Mouse (Mus musculus) urinary bladder, adult 18-20 months (tissue): ENCODE results near the gene Rps19.

ENCODE experiments used
- DNase-seq, 2 experiments: peaks; one replicate each; pipeline ENCODE4 v3.0.0; 2022; ENCODE audit warnings: low spot score in 2 of 2, mixed read lengths in 2 of 2

Gene Rps19

GRCm38 (mm10) chr7:24902630-24903443 lies 18.7 kb downstream of the Rps19 start, which contains the start of gene Arhgef1:
Arhgef1 (plus strand) TSS chr7:24902912.
- DNase-seq = peak; percentile 54 to 69

GRCm38 (mm10) chr7:24903444-24903825 lies 19.3 kb downstream of the Rps19 start:
- DNase-seq = no peak

- peak; percentile 87 to 97 for DNase-seq
Observed at GRCm38 (mm10) chr7:24904070-24904483, 19.9 kb downstream of the Rps19 start.

GRCm38 (mm10) chr7:24904936-24905335 lies 20.8 kb downstream of the Rps19 start:
- no peak for DNase-seq

GRCm38 (mm10) chr7:24906551-24906950 lies 22.4 kb downstream of the Rps19 start:
- no peak for DNase-seq

GRCm38 (mm10) chr7:24907211-24907748 lies 23.1 kb downstream of the Rps19 start:
- peak in 1 of 2 experiments; percentile 55 for DNase-seq

GRCm38 (mm10) chr7:24912480-24912879 lies 28.3 kb downstream of the Rps19 start:
- no peak for DNase-seq

- DNase-seq = no peak
Observed at GRCm38 (mm10) chr7:24918763-24919323, 34.7 kb downstream of the Rps19 start.

- DNase-seq = no peak
Observed at GRCm38 (mm10) chr7:24919728-24920127, 35.6 kb downstream of the Rps19 start.

GRCm38 (mm10) chr7:24930475-24930874 lies 46.3 kb downstream of the Rps19 start:
- DNase-seq = no peak

GRCm38 (mm10) chr7:24931651-24932050 lies 47.5 kb downstream of the Rps19 start:
- no peak for DNase-seq
